Mouse (Mus musculus) brain, embryonic 14.5 days (tissue): ENCODE measurements around the gene Spef1.

Experiments
- CTCF ChIP-seq: fragments of 200-500 bp; IDR thresholded peaks from 2 replicates; pipeline ENCODE4 v1.5.1; 2012; ENCODE audit warnings: inconsistent platforms, mild to moderate bottlenecking, moderate library complexity, borderline replicate concordance; ENCODE audit not compliant: insufficient read depth, insufficient read length; ENCODE audit errors: extremely low read depth
- POLR2A ChIP-seq: fragments of 200-500 bp; IDR thresholded peaks from 2 replicates; pipeline ENCODE4 v1.6.1; 2012; ENCODE audit warnings: mild to moderate bottlenecking, inconsistent platforms, borderline replicate concordance; ENCODE audit not compliant: poor library complexity, insufficient read depth, insufficient read length, severe bottlenecking; ENCODE audit errors: extremely low read depth

DNA sequence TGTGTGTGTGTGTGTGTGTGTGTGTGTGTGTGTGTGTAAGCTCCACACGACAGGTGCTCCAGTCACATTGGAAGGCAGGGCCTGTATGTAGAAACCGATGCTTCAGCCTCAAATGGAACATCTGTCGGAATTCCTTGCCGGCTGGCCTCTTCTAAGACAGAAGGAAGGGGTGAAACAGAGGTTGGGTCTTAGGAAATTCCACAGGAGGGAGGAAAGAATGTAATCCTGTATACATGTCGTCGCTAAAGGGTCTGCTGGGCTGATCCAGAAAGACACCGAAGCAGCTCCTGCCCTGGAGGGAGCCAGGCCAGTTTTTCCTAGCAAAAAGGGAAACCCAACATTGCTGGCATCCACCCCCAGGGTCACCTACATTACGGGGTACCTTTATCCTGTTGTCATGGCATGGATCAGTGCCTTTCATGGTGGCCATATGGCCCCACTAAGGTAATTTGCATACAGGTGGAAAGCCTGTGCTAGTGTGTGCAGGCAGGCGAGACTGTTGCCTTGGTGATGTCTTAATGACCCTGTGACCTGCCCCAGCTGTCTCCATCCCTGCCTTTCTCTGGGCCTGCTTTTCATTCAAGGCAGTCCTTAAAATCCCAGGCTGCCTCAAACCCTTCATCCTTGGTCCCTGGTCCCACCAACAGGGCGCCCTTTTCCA is 3.4 kb upstream of the Spef1 start:
- TF ChIP-seq POLR2A, result no peak
- TF ChIP-seq CTCF, result no peak
